Mouse (Mus musculus) c-Kit-positive CD71-negative TER-119-negative erythroid progenitor cells, embryonic 14.5 days (primary cell): Measurements from ENCODE around the gene Gm5431.
"Not testable (repeated sequence)": the region's sequence is repeated elsewhere in the genome, so short reads cannot be mapped to it uniquely, and the experiment has no call there.

Source experiments
- DNase-seq: peaks from one replicate; pipeline ENCODE4 v3.0.0-alpha.2; 2013; ENCODE audit warnings: low read depth

Gene Gm5431

GRCm38 (mm10) chr11:48902021-48902420, at the start of gene Gm5431:
Gene Gm5431, minus strand, starts transcription at chr11:48902214.
- no peak for DNase-seq

- DNase-seq = not testable (repeated sequence)
Observed at GRCm38 (mm10) chr11:48946090-48946489, 44.1 kb upstream of the Gm5431 start, which contains the start of gene Psme2b. Gene Psme2b, minus strand, starts transcription at chr11:48946190.

- DNase-seq = not testable (repeated sequence)
Observed at GRCm38 (mm10) chr11:48939286-48939685, 37.3 kb upstream of the Gm5431 start.

GRCm38 (mm10) chr11:48935291-48935690, 33.3 kb upstream of the Gm5431 start:
- not testable (repeated sequence) for DNase-seq

GRCm38 (mm10) chr11:48933923-48934322, 31.9 kb upstream of the Gm5431 start:
- not testable (repeated sequence) for DNase-seq

- DNase-seq = not testable (repeated sequence)
Observed at GRCm38 (mm10) chr11:48933422-48933821, 31.4 kb upstream of the Gm5431 start.

- not testable (repeated sequence) for DNase-seq
Observed at GRCm38 (mm10) chr11:48928068-48928467, 26.1 kb upstream of the Gm5431 start.

- DNase-seq = not testable (repeated sequence)
Observed at GRCm38 (mm10) chr11:48926437-48926836, 24.4 kb upstream of the Gm5431 start.

GRCm38 (mm10) chr11:48923818-48924217, 21.8 kb upstream of the Gm5431 start:
- not testable (repeated sequence) for DNase-seq

GRCm38 (mm10) chr11:48918380-48918779, 16.4 kb upstream of the Gm5431 start:
- DNase-seq = no peak

- no peak for DNase-seq
Observed at GRCm38 (mm10) chr11:48913611-48914010, 11.6 kb upstream of the Gm5431 start.

- no peak for DNase-seq
Observed at GRCm38 (mm10) chr11:48908459-48908858, 6.4 kb upstream of the Gm5431 start.

GRCm38 (mm10) chr11:48901567-48901930, 465 bp downstream of the Gm5431 start:
- not testable (repeated sequence) for DNase-seq

- peak; percentile 16 for DNase-seq
Observed at GRCm38 (mm10) chr11:48900654-48901566, 1.1 kb downstream of the Gm5431 start.

GRCm38 (mm10) chr11:48898812-48899431, 3.1 kb downstream of the Gm5431 start:
- no peak for DNase-seq

- DNase-seq = no peak
Observed at GRCm38 (mm10) chr11:48876680-48877079, 25.3 kb downstream of the Gm5431 start.

GRCm38 (mm10) chr11:48875343-48875837, 26.6 kb downstream of the Gm5431 start:
- DNase-seq = not testable (repeated sequence)

- DNase-seq = no peak
Observed at GRCm38 (mm10) chr11:48874465-48874864, 27.5 kb downstream of the Gm5431 start.

- DNase-seq = no peak
Observed at GRCm38 (mm10) chr11:48873591-48874290, 28.3 kb downstream of the Gm5431 start.

- DNase-seq = no peak
Observed at GRCm38 (mm10) chr11:48872695-48873300, 29.2 kb downstream of the Gm5431 start.

GRCm38 (mm10) chr11:48871817-48872541, 30.0 kb downstream of the Gm5431 start:
- no peak for DNase-seq
